Mouse (Mus musculus) spleen, postnatal 4 days (tissue): ENCODE data around the gene Olfr433.
"Not testable (repeated sequence)": the region's sequence is repeated elsewhere in the genome, so short reads cannot be mapped to it uniquely, and the experiment has no call there.

Source experiments
- DNase-seq, 2 experiments: peaks; one replicate each; pipeline ENCODE4 v3.0.0; 2022; ENCODE audit warnings: low spot score in 2 of 2

Gene Olfr433

DNA sequence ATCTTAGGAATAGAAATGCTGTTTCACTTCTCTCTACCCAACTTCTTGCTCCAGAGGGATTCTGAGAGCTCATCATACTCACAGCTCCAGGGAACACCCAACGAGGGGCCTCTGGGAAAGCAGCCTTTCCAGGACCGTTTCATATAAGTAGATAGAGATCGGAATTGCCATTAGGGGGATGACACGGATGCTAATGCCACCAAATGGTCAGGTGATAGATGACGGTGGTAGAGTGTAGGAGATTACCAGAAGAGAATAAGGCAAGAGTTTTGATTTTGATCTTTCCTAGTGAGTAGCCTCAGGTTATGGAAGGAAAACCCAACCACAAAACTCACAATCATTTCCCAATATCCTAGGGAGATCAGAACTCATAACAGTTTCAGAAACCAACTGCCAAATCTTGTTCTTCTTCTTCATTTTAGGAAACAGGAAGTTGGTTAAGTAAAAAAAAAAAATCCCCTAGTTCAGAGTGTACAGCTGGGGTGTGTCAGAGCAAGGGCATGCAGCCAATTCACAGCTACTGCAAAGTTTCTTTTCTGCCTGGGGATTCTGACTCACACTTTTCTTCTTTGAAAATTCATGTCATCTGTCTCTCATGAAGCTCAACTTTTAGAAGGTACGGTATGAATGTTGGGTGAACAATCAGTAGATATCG, at the start of gene Olfr433:
Gene Olfr433 (plus strand): TSS at position 183 of the 655 bp plus-strand sequence.
- DNase-seq = peak in 1 of 2 experiments; percentile 24

GRCm38 (mm10) chr1:173995003-173995402, 45.5 kb upstream of the Olfr433 start:
- no peak for DNase-seq

DNA sequence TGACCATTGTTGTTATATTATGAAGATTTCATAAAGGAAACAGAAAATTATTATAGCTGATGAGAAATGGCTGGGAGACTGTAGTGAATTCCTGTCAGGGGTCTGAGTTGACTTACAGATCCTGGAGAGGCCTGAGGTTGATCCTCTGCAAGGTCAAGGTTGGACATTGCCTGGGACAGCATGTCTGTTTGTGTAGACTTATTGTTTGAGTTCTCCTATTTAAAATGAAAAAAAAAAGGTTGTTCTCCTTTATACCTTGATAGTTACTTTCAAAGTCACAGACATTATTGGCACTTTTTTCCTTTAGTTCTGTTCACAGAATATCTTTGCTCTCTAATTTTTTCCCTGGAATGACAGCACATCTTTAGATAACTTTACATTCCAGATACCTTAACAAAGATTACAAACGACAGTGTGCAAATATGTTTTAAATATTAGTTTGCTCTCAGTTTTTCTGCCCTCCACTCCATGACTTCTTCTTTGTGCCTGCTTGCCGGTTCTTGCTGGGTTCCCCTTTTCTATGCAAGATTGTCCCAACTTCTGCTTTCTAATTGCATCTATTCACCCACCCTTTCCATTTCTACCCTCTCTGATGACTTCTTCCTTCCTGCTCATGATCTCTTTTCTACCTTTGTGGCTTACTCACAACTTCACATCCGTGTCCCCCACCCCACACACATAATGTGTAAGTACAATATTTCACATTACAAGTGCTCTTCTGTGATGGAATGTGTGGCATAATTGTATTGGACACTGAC, 36.0 kb upstream of the Olfr433 start:
- not testable (repeated sequence) for DNase-seq

GRCm38 (mm10) chr1:174007050-174007449, 33.5 kb upstream of the Olfr433 start:
- DNase-seq = not testable (repeated sequence)

GRCm38 (mm10) chr1:174031698-174032097, 8.8 kb upstream of the Olfr433 start, which contains the start of gene Ifi205:
Gene Ifi205, minus strand, starts transcription at chr1:174031810.
- DNase-seq = no peak

GRCm38 (mm10) chr1:174035841-174036240, 4.7 kb upstream of the Olfr433 start:
- DNase-seq = no peak

GRCm38 (mm10) chr1:174038480-174038879, 2.0 kb upstream of the Olfr433 start:
- DNase-seq = no peak

- peak in 1 of 2 experiments; percentile 12 for DNase-seq
Measured at GRCm38 (mm10) chr1:174042091-174042884, 1.8 kb downstream of the Olfr433 start.

GRCm38 (mm10) chr1:174044431-174044830, 3.9 kb downstream of the Olfr433 start:
- DNase-seq = no peak

GRCm38 (mm10) chr1:174048227-174048626, 7.7 kb downstream of the Olfr433 start:
- not testable (repeated sequence) for DNase-seq

DNA sequence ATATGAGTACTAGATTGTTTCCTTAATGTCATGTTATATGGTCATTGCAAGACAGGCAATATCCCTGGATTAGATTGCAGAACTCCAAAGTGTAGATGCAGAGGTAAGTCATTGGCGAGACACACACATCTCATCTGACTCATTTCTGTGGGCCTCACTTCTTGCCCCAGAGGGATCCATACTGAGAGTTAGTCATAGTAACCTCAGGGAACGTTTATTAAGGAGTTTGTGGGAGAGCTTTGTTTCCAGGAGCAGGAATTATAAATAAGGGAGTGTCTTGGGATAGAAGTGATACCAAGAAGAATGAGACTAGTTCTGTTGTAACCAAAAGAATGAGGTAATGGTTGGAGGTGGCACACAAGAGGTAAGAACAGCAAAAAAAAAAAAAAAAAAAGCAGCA, 8.4 kb downstream of the Olfr433 start, which contains the start of gene Olfr432:
Gene Olfr432 (plus strand): TSS at position 313 of the 400 bp plus-strand sequence.
- DNase-seq = no peak

DNA sequence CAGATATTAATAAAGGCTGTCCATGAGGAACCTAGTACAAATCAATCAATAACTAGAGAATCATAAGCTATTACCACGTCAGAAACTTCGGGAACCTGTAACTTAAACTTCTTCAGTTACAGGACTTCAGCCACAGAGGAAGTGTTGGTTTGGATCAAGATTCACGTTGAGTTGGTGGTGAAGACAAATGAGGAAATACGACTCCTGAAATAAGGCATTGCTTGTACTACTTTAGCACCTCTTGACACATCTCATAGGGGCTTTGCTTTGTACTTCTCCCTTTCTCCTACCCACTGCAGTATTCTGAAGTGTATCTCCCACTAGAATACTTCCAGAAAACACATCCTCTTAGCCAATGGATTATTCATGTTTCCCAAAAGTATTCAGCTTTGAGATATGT, 8.9 kb downstream of the Olfr433 start:
- not testable (repeated sequence) for DNase-seq

DNA sequence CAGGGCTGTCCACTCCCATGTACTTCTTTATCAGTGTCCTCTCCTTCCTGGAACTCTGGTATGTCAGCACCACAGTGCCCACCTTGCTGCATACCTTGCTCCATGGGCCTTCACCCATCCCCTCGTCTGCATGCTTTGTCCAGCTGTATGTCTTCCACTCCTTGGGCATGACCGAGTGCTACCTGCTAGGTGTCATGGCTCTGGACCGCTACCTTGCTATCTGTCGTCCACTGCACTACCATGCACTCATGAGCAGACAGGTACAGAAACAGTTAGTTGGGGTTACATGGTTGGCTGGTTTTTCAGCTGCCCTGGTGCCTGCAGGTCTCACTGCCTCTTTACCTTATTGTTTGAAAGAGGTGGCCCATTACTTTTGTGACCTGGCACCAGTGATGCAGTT, 10.0 kb downstream of the Olfr433 start:
- no peak for DNase-seq

DNA sequence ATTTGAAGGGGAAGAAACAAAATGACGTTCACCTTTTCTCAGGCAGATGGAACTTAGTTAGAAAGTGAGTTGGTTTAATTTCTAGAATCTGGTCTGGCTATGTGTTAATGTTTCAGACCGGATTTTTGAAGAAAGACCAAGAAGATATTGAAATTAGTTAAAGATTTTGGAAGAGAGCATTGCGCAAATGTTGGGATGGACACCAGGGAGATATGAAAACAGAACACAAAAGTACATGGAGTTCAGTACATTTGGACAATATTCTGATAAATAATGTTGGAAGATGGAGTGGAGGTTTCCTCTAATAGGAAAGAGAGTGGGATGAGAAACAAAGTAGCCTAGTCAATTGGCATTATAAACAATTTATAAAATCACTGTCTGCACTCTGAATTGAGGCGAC, 11.0 kb downstream of the Olfr433 start:
- no peak for DNase-seq

- DNase-seq = no peak
Measured at GRCm38 (mm10) chr1:174051931-174052536, 11.5 kb downstream of the Olfr433 start.

- no peak for DNase-seq
Measured at GRCm38 (mm10) chr1:174052981-174053380, 12.5 kb downstream of the Olfr433 start.

- no peak for DNase-seq
Measured at GRCm38 (mm10) chr1:174055248-174055647, 14.7 kb downstream of the Olfr433 start.

- no peak for DNase-seq
Measured at GRCm38 (mm10) chr1:174066305-174066704, 25.8 kb downstream of the Olfr433 start, which contains the start of gene Olfr430. Gene Olfr430, plus strand, starts transcription at chr1:174066605.

DNA sequence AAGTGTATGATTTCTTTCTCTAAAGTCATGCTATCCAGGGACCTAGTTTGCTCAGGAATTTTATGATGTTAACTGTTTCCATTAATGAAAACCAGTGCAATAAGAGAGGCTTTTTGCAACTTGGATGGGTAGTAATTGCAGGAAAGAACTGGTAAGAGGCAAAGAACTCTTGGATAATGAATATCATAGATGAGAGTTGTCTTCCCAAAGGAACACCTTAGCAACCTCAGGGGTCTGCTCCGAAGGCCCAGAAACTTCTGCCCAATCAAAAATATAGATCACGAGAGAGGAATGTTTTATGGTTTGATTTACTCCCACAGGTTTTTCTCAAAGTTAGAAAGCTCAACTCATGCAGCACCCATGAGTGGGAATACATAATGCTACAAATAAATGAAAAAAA, 43.5 kb downstream of the Olfr433 start, which contains the start of gene Olfr429:
Gene Olfr429 (plus strand): TSS at position 301 of the 400 bp plus-strand sequence.
- DNase-seq = no peak
